Mouse (Mus musculus) liver, embryonic 14.5 days (tissue): ENCODE results near the gene Rspo1.

Experiments used
- CTCF ChIP-seq: IDR thresholded peaks from 2 replicates; pipeline ENCODE4 v1.5.1; 2016; ENCODE audit warnings: antibody characterized with exemption, low read depth, control low read depth
- EP300 ChIP-seq: IDR thresholded peaks from 2 replicates; pipeline ENCODE4 v1.6.1; 2016; ENCODE audit warnings: antibody characterized with exemption, low read depth

- TF ChIP-seq CTCF (no peak), EP300 (no peak)
Measured at GRCm38 (mm10) chr4:124959062-124959461, 27.2 kb upstream of the Rspo1 start.
